Mouse (Mus musculus) embryonic fibroblast, embryonic 13.5 days (primary cell): ENCODE measurements around the gene Endov.

Experiments used
- CTCF ChIP-seq: IDR thresholded peaks from 2 replicates; pipeline ENCODE4 v1.5.1; 2011; ENCODE audit warnings: mild to moderate bottlenecking, control low read depth, low read length, moderate library complexity, borderline replicate concordance; ENCODE audit not compliant: insufficient read depth
- POLR2A ChIP-seq: IDR thresholded peaks from 2 replicates; pipeline ENCODE4 v1.6.1; 2011; ENCODE audit warnings: low read depth, mild to moderate bottlenecking, control low read depth, low read length, moderate library complexity

- TF ChIP-seq CTCF (no peak), POLR2A (no peak)
Observed at GRCm38 (mm10) chr11:119544518-119545105, 53.5 kb downstream of the Endov start.
